13 mouse cellular contexts compared by ENCODE assay signal in genomic region chr15:10696478-10697234, GRCm38 (mm10). TPM values are rescaled to one million over a fixed set of nuclear protein-coding genes. Genes with fewer than 3 reads are reported as not detected.
DNase-seq lines count a peak whose midpoint lies in the region; ATAC-seq and TF ChIP-seq lines count a peak whose summit lies in the region.
"Had no signal": no experiment of that assay in that cellular context is flagged by ENCODE, and none has a peak within 500 bp of the region (broad histone marks: within the 10 kb centered on the region; RNA-seq: fewer than 3 reads in every experiment).

No protein-coding gene starts in this region.

- no peak for TF ChIP-seq CTCF in layer of hippocampus, adult 2 months (conservative IDR thresholded peaks at IDR 0.05)
- TF ChIP-seq CTCF in Patski (IDR thresholded peaks at IDR 0.05), result no peak

- CTCF ChIA-PET in Patski (lab: Charles Lee), result interaction anchor here (1.6 kb wide), 1 partner anchor 17 kb away, joined by 4 read pairs; no protein-coding TSS in a partner anchor

- in situ Hi-C loops in Patski (cut with MboI; ENCODE audit: low pct_unique_long_range_greater_than_20kb), result no loop called here

- POLR2A ChIA-PET in Patski (lab: Charles Lee), result no interaction called here

- no peak overlapping the region for H3K27ac ChIP-seq in layer of hippocampus, adult 2 months
- H3K27ac ChIP-seq: neural tube, embryonic 12.5 days; stomach, postnatal 0 days had no signal

- peak; percentile 9 for DNase-seq in layer of hippocampus, adult 9-11 months
- no peak for DNase-seq in layer of hippocampus, adult 2 months (ENCODE audit: low spot score in 2 of 2)
- DNase-seq in Patski (ENCODE audit: low read depth, low spot score), result peak; percentile 64
- peak; percentile 20 to 45 for DNase-seq in frontal cortex, adult 2 months (ENCODE audit: extremely low spot score in 1 of 2, low spot score in 1 of 2)
- peak; percentile 36 to 39 for DNase-seq in right cerebral cortex, adult 2 months (ENCODE audit: low spot score in 2 of 2)
- no peak for DNase-seq in neural tube, embryonic 10.5 days (ENCODE audit: extremely low spot score, low spot score)
- DNase-seq in spleen, postnatal 14 days (ENCODE audit: low spot score in 2 of 2), result no peak
- no peak for DNase-seq in layer of hippocampus, adult 9-10 months (ENCODE audit: low spot score)
- DNase-seq: cerebellum, postnatal 14 days; gastrocnemius, postnatal 36 days; lung, embryonic 14.5 days had no signal

- ATAC-seq in Patski, result peak; percentile 63

- no peak overlapping the region for H3K4me3 ChIP-seq in layer of hippocampus, adult 2 months
- H3K4me3 ChIP-seq: neural tube, embryonic 12.5 days had no signal

- H3K27me3 ChIP-seq in Patski, result no peaks in the 10 kb centered on the region
- H3K27me3 ChIP-seq: neural tube, embryonic 12.5 days had no signal

RNA-seq across cellular contexts. Expression of gene Rai14, which starts 17.8 kb away (rescaled TPM):
- total RNA-seq in layer of hippocampus, adult 2 months (2021), result 1 to 10 TPM; 4.1 to 4.4 TPM
- 55.3 TPM for polyA plus RNA-seq in Patski (2021)
- 10.2 and 10.4 TPM in 2 replicates for polyA plus RNA-seq in frontal cortex, adult 2 months (2012; rRNA removed)

Comparison
In these comparisons a context has a peak if more than half of its experiments do, and no peak if none do; other contexts are left out.
1. DNase-seq: peak in layer of hippocampus, adult 9-11 months (single experiment), Patski (single experiment), frontal cortex, adult 2 months (2 of 2) and right cerebral cortex, adult 2 months (2 of 2); none in layer of hippocampus, adult 2 months (0 of 2), neural tube, embryonic 10.5 days (single experiment), spleen, postnatal 14 days (0 of 2) and layer of hippocampus, adult 9-10 months (single experiment).